In the genomic region with DNA sequence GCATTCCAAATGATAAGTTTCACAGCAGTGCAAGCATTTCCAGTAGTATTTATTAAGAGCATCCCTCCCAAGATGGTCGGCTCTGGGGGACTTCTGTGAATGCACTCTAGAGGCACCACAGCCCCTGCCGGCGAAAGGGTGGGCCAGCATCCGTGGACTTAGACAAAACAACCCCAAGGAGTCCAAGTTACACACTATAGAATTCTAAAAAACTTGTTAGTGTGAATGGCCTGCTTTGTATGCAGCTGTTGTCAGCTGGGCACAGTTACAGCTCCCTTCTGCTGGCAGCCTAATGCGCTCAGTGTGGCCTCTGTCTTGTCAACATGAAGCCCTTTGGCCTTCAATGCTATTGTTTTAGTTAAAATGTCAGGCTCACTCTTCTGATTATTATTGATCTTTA, we compare ENCODE assay signal across 20 mouse cellular contexts.
DNase-seq lines count a peak whose midpoint lies in the region; ATAC-seq and TF ChIP-seq lines count a peak whose summit lies in the region.
"Had no signal": no experiment of that assay in that cellular context is flagged by ENCODE, and none has a peak within 500 bp of the region (broad histone marks: within the 10 kb centered on the region; RNA-seq: fewer than 3 reads in every experiment).

No protein-coding gene starts in this region.

- no peak overlapping the region for H3K9ac ChIP-seq in forebrain, embryonic 15.5 days (replicated peaks)
- H3K9ac ChIP-seq: kidney, embryonic 15.5 days; liver, embryonic 12.5 days had no signal

- peak; percentile 39; the same call in 1 of the 2 replicates for ATAC-seq in forebrain, embryonic 15.5 days (replicated peaks)
- ATAC-seq: CD4-positive, CD25-positive, alpha-beta regulatory T cell, adult 4 months; liver, embryonic 12.5 days; Patski had no signal

- DNase-seq in heart, postnatal 10 days: peak; percentile 29 to 37
- no peak for DNase-seq in heart, embryonic 10.5 days (ENCODE audit: low spot score)
- DNase-seq in left cerebral cortex, postnatal 4 days: peak; percentile 36
- no peak for DNase-seq in left cerebral cortex, adult 18-20 months (ENCODE audit: low spot score in 2 of 2)
- DNase-seq in brain, embryonic 14.5 days (ENCODE audit: low read depth): peak; percentile 91
- DNase-seq in kidney, adult 2 months: no peak
- DNase-seq in kidney, adult 9 months: no peak
- DNase-seq: adrenal gland, adult 8-10 months; cerebellum, adult 11 months; cerebellum, postnatal 10 days; gastrocnemius, postnatal 10 days; kidney, postnatal 4 days; layer of hippocampus, postnatal 36 days; lung, adult 2 months had no signal

- 85% methylated on average over 5 of the region's 5 CpGs for WGBS in heart, embryonic 10.5 days
- 15% methylated on average over 5 of the region's 5 CpGs for WGBS in forebrain, embryonic 15.5 days
- WGBS in kidney, adult 2 months: 84% methylated on average over 5 of the region's 5 CpGs

- H3K27ac ChIP-seq in heart, embryonic 10.5 days: no peak overlapping the region
- 0 out of 2 replicates have a peak overlapping the region, but pooled peaks have one; percentile 15 for H3K27ac ChIP-seq in forebrain, embryonic 15.5 days (replicated peaks)
- no peak overlapping the region for H3K27ac ChIP-seq in kidney, adult 2 months (ENCODE audit: insufficient read depth, low read depth, low read length)
- H3K27ac ChIP-seq: kidney, embryonic 15.5 days; liver, embryonic 12.5 days; midbrain, embryonic 10.5 days had no signal

- no peak overlapping the region for H3K4me2 ChIP-seq in forebrain, embryonic 15.5 days (replicated peaks)
- H3K4me2 ChIP-seq: kidney, embryonic 15.5 days; liver, embryonic 12.5 days had no signal

- no peak overlapping the region for H3K4me3 ChIP-seq in heart, embryonic 10.5 days
- H3K4me3 ChIP-seq in forebrain, embryonic 15.5 days: no peak overlapping the region
- no peak overlapping the region for H3K4me3 ChIP-seq in kidney, adult 2 months (ENCODE audit: insufficient read depth, low read depth, low read length)
- H3K4me3 ChIP-seq: kidney, embryonic 15.5 days; liver, embryonic 12.5 days; midbrain, embryonic 10.5 days had no signal

- no peaks in the 10 kb centered on the region for H3K36me3 ChIP-seq in heart, embryonic 10.5 days
- H3K36me3 ChIP-seq in forebrain, embryonic 15.5 days: no peaks in the 10 kb centered on the region
- no peaks in the 10 kb centered on the region for H3K36me3 ChIP-seq in kidney, adult 2 months (ENCODE audit: control insufficient read depth, insufficient read depth, low read length)
- H3K36me3 ChIP-seq: kidney, embryonic 15.5 days; liver, embryonic 12.5 days; midbrain, embryonic 10.5 days had no signal

- peak; percentile 44 for TF ChIP-seq CTCF in brain, embryonic 14.5 days (IDR thresholded peaks at IDR 0.05; ENCODE audit: borderline replicate concordance, extremely low read depth, insufficient read depth, insufficient read length)
- TF ChIP-seq CTCF in kidney, adult 2 months (conservative IDR thresholded peaks at IDR 0.05; ENCODE audit: insufficient read depth, insufficient read length, low read depth, low read length): no peak

- peaks cover 9% of the 10 kb centered on the region; the same call in 1 of the 2 replicates for H3K4me1 ChIP-seq in heart, embryonic 10.5 days
- H3K4me1 ChIP-seq in forebrain, embryonic 15.5 days: peaks cover 38% of the 10 kb centered on the region
- H3K4me1 ChIP-seq in kidney, adult 2 months (ENCODE audit: control insufficient read depth, insufficient read depth, low read length): no peaks in the 10 kb centered on the region
- H3K4me1 ChIP-seq: kidney, embryonic 15.5 days; liver, embryonic 12.5 days had no signal

- intact Hi-C loops in heart, postnatal 10 days (cut with DNase I): no loop called here
- intact Hi-C loops in left cerebral cortex, postnatal 4 days (cut with DNase I): no loop called here

- H3K27me3 ChIP-seq in heart, embryonic 10.5 days (ENCODE audit: insufficient read depth, poor library complexity, severe bottlenecking): peaks cover 5% of the 10 kb centered on the region; the same call in 1 of the 2 replicates
- no peaks in the 10 kb centered on the region for H3K27me3 ChIP-seq in forebrain, embryonic 15.5 days
- no peaks in the 10 kb centered on the region for H3K27me3 ChIP-seq in kidney, adult 2 months (replicated peaks; ENCODE audit: control insufficient read depth, insufficient read depth, low read length)
- H3K27me3 ChIP-seq: Patski had no signal

- TF ChIP-seq POLR2A in brain, embryonic 14.5 days (IDR thresholded peaks at IDR 0.05; ENCODE audit: borderline replicate concordance, extremely low read depth, insufficient read depth, insufficient read length, poor library complexity, severe bottlenecking): no peak
- no peak for TF ChIP-seq POLR2A in kidney, adult 2 months (IDR thresholded peaks at IDR 0.05; ENCODE audit: low read depth, low read length)

- H3K9me3 ChIP-seq in heart, embryonic 10.5 days: no peaks in the 10 kb centered on the region
- H3K9me3 ChIP-seq in forebrain, embryonic 15.5 days: no peaks in the 10 kb centered on the region
- H3K9me3 ChIP-seq: kidney, embryonic 15.5 days; liver, embryonic 12.5 days; midbrain, embryonic 10.5 days had no signal

Comparison
In these comparisons a context has a peak if more than half of its experiments do, and no peak if none do; other contexts are left out.
1. DNase-seq: peak in heart, postnatal 10 days (2 of 2), left cerebral cortex, postnatal 4 days (single experiment) and brain, embryonic 14.5 days (single experiment); none in heart, embryonic 10.5 days (single experiment), left cerebral cortex, adult 18-20 months (0 of 2), kidney, adult 2 months (single experiment) and kidney, adult 9 months (single experiment).